Mouse (Mus musculus) small intestine, adult 2 months (tissue): ENCODE measurements around the gene Trp53rkb.

Experiments used
- CTCF ChIP-seq: fragments of 200-500 bp; IDR thresholded peaks from 2 replicates; pipeline ENCODE4 v1.5.1; 2012; ENCODE audit warnings: low read depth, mild to moderate bottlenecking, control low read depth, inconsistent platforms, low read length, moderate library complexity, mixed read lengths; ENCODE audit not compliant: insufficient replicate concordance, insufficient read length; ENCODE audit errors: extremely low read depth
- POLR2A ChIP-seq: fragments of 200-500 bp; IDR thresholded peaks from 2 replicates; pipeline ENCODE4 v1.6.1; 2012; ENCODE audit warnings: low read depth, mild to moderate bottlenecking, control low read depth, inconsistent platforms, low read length, moderate library complexity

DNA sequence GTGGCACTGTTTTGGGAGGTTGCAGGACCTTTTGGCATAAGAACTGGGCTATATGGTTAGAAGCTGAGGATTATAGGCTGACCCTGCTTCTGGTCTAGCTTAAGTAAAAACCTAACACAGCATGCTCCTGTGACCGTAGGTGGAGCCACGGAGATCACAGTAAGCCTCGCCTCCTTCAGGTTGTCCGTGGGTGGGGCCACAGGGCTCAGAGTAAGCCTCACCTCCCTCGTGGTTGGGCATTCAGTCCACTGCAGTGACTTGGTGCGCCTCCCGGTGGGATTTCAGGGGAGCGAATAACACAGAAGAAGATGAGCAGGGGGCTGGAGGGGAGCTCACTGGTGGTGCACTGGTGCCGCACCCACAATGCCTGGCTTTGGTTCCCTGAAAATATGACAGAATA lies 24.7 kb upstream of the Trp53rkb start:
- TF ChIP-seq CTCF (no peak), POLR2A (no peak)
